Mouse (Mus musculus): ENCODE data around the gene Olfr372.

GRCm38 (mm10) chr8:72000223-72000622 lies 40.8 kb upstream of the Olfr372 start:
- TF ChIP-seq CTCF (conservative IDR thresholded peaks at IDR 0.05 in 1 of 2, IDR thresholded peaks at IDR 0.05 in 1 of 2; ENCODE audit: low read depth in 2 of 2, low read length in 2 of 2) = no peak
- TF ChIP-seq JUN (IDR thresholded peaks at IDR 0.05; ENCODE audit: insufficient read depth, low read depth, low read length) = no peak
- TF ChIP-seq POLR2A (IDR thresholded peaks at IDR 0.05; ENCODE audit: low read depth, low read length) = no peak
- TF ChIP-seq POLR2AphosphoS2 (IDR thresholded peaks at IDR 0.05; ENCODE audit: low read depth, low read length) = no peak
- TF ChIP-seq ELF1 (IDR thresholded peaks at IDR 0.05; ENCODE audit: low read depth, low read length) = no peak

Data from CH12.LX (cell line).